Mouse (Mus musculus) heart, postnatal 0 days (tissue): Measurements from ENCODE around the gene Ccdc12.

Experiments
- CTCF ChIP-seq: IDR thresholded peaks from 2 replicates; pipeline ENCODE4 v1.5.1; 2016; ENCODE audit warnings: antibody characterized with exemption, control low read depth, low read depth
- EP300 ChIP-seq: IDR thresholded peaks from 2 replicates; pipeline ENCODE4 v1.6.1; 2016; ENCODE audit warnings: antibody characterized with exemption, low read depth

GRCm38 (mm10) chr9:110742951-110743455 lies 86.7 kb downstream of the Ccdc12 start:
- no peak for TF ChIP-seq CTCF
- TF ChIP-seq EP300: no peak
